In genomic region chr10:22818600-22819238, GRCm38 (mm10) we compare ENCODE assay signal across 12 mouse cellular contexts. TPM values are rescaled to one million over a fixed set of nuclear protein-coding genes. Genes with fewer than 3 reads are reported as not detected.
DNase-seq lines count a peak whose midpoint lies in the region; ATAC-seq and TF ChIP-seq lines count a peak whose summit lies in the region.
"Had no signal": no experiment of that assay in that cellular context is flagged by ENCODE, and none has a peak within 500 bp of the region (broad histone marks: within the 10 kb centered on the region; RNA-seq: fewer than 3 reads in every experiment).

No protein-coding gene starts in this region.

- no peaks in the 10 kb centered on the region for H3K9me3 ChIP-seq in kidney, embryonic 14.5 days (ENCODE audit: control insufficient read depth, low read length)
- no peaks in the 10 kb centered on the region for H3K9me3 ChIP-seq in heart, embryonic 14.5 days (ENCODE audit: control insufficient read depth, low read length)
- H3K9me3 ChIP-seq in liver, embryonic 13.5 days (replicated peaks), result no peaks in the 10 kb centered on the region
- H3K9me3 ChIP-seq: G1E had no signal

- H3K36me3 ChIP-seq in kidney, embryonic 14.5 days (ENCODE audit: control insufficient read depth, insufficient read depth, low read length), result no peaks in the 10 kb centered on the region
- no peaks in the 10 kb centered on the region for H3K36me3 ChIP-seq in heart, embryonic 14.5 days (ENCODE audit: control insufficient read depth, insufficient read depth, low read length)
- no peaks in the 10 kb centered on the region for H3K36me3 ChIP-seq in liver, embryonic 13.5 days
- H3K36me3 ChIP-seq: G1E had no signal

- peak overlapping the region; percentile 98 for H3K27ac ChIP-seq in kidney, embryonic 14.5 days (ENCODE audit: low read depth, low read length)
- peak overlapping the region; percentile 50 to 79 for H3K27ac ChIP-seq in heart, embryonic 14.5 days (replicated peaks in 1 of 2; ENCODE audit: control insufficient read depth in 1 of 2, insufficient read depth in 1 of 2, low read depth in 2 of 2, low read length in 2 of 2)
- H3K27ac ChIP-seq in liver, embryonic 13.5 days, result no peak overlapping the region

- DNase-seq in kidney, adult 9 months, result no peak
- DNase-seq in brain, embryonic 14.5 days (ENCODE audit: low read depth), result peak; percentile 64
- DNase-seq in liver, embryonic 13.5 days, result no peak
- DNase-seq in adrenal gland, postnatal 36 days, result no peak
- DNase-seq in T-cell, adult 2 months (ENCODE audit: low spot score), result no peak
- DNase-seq in layer of hippocampus, postnatal 10 days (ENCODE audit: low spot score in 2 of 2), result no peak
- DNase-seq: adrenal gland, postnatal 25 days; thymus, postnatal 25 days had no signal

- WGBS in kidney, embryonic 14.5 days, result 2% methylated on average over 12 of the region's 12 CpGs
- WGBS in heart, embryonic 14.5 days, result 6% methylated on average over 12 of the region's 12 CpGs
- WGBS in liver, embryonic 13.5 days (ENCODE audit: insufficient replicate concordance), result 2% methylated on average over 12 of the region's 12 CpGs

- peak overlapping the region; percentile 43 for H3K4me2 ChIP-seq in kidney, embryonic 14.5 days (replicated peaks; ENCODE audit: low read depth, low read length)
- H3K4me2 ChIP-seq in heart, embryonic 14.5 days (ENCODE audit: low read length), result peak overlapping the region; percentile 60
- no peak overlapping the region for H3K4me2 ChIP-seq in liver, embryonic 13.5 days

- no peak for TF ChIP-seq CTCF in brain, embryonic 14.5 days (IDR thresholded peaks at IDR 0.05; ENCODE audit: borderline replicate concordance, extremely low read depth, insufficient read depth, insufficient read length)

- peaks cover 23% of the 10 kb centered on the region; the same call in 1 of the 2 replicates for H3K4me1 ChIP-seq in kidney, embryonic 14.5 days (ENCODE audit: control insufficient read depth, insufficient read depth, low read length)
- H3K4me1 ChIP-seq in heart, embryonic 14.5 days (ENCODE audit: control insufficient read depth in 2 of 2, insufficient read depth in 2 of 2, low read length in 2 of 2), result peaks cover 3 to 11% of the 10 kb centered on the region in 2 experiments; a peak in 3 of 4 replicates
- H3K4me1 ChIP-seq in liver, embryonic 13.5 days (replicated peaks), result no peaks in the 10 kb centered on the region

- H3K9ac ChIP-seq in kidney, embryonic 14.5 days (ENCODE audit: low read depth, low read length), result peak overlapping the region; percentile 97
- peak overlapping the region; percentile 73 for H3K9ac ChIP-seq in heart, embryonic 14.5 days (ENCODE audit: low read length)
- peak overlapping the region; percentile 7; the same call in 1 of the 2 replicates for H3K9ac ChIP-seq in liver, embryonic 13.5 days

- 0 out of 2 replicates have a peak, but pooled peaks cover 7% of the 10 kb centered on the region for H3K27me3 ChIP-seq in kidney, embryonic 14.5 days (ENCODE audit: control insufficient read depth, insufficient read depth, low read length)
- peaks cover 77% of the 10 kb centered on the region for H3K27me3 ChIP-seq in heart, embryonic 14.5 days (ENCODE audit: control insufficient read depth, insufficient read depth, low read length)
- H3K27me3 ChIP-seq in liver, embryonic 13.5 days, result peaks cover 96% of the 10 kb centered on the region

- H3K4me3 ChIP-seq in kidney, embryonic 14.5 days (ENCODE audit: low read length), result peak overlapping the region; percentile 76
- peak overlapping the region; percentile 44 to 51 for H3K4me3 ChIP-seq in heart, embryonic 14.5 days (ENCODE audit: control insufficient read depth in 1 of 2, insufficient read depth in 1 of 2, low read depth in 1 of 2, low read length in 2 of 2)
- H3K4me3 ChIP-seq in liver, embryonic 13.5 days (replicated peaks), result peak overlapping the region; percentile 30

- TF ChIP-seq POLR2A in brain, embryonic 14.5 days (IDR thresholded peaks at IDR 0.05; ENCODE audit: borderline replicate concordance, extremely low read depth, insufficient read depth, insufficient read length, poor library complexity, severe bottlenecking), result no peak

- no peak for ATAC-seq in kidney, embryonic 14.5 days (ENCODE audit: low FRiP score, low TSS enrichment)
- ATAC-seq in heart, embryonic 14.5 days (ENCODE audit: insufficient number of reproducible peaks, insufficient read depth, low FRiP score, low read depth), result no peak
- no peak for ATAC-seq in liver, embryonic 13.5 days (ENCODE audit: low read depth)

RNA-seq across cellular contexts. Expression of gene Tcf21, which starts 1.3 kb away (rescaled TPM):
- 331 and 384 TPM in 2 replicates for polyA plus RNA-seq in kidney, embryonic 14.5 days (2014; fragmentation: Nextera tagmentation; extraction: Ambion mirVana)
- polyA plus RNA-seq in brain, embryonic 14.5 days (2012; rRNA removed), result 0.44 and 0.96 TPM in 2 replicates
- polyA plus RNA-seq in heart, embryonic 14.5 days (2014; fragmentation: Nextera tagmentation; extraction: Ambion mirVana), result 65.2 and 71.6 TPM in 2 replicates
- polyA plus RNA-seq in liver, embryonic 13.5 days (2015; fragmentation: Nextera tagmentation; extraction: Ambion mirVana), result 6.2 and 7.2 TPM in 2 replicates
- 10 to 100 TPM in 1 of 2 experiments, 1 to 10 TPM in 1; 8.9 to 13.1 TPM for total RNA-seq in adrenal gland, postnatal 36 days (2021)
- not detected for total RNA-seq in layer of hippocampus, postnatal 10 days (2021)
- total RNA-seq: G1E; left cerebral cortex, postnatal 14 days had no signal
- polyA plus RNA-seq: G1E had no signal

Comparison
In these comparisons a context has a peak if more than half of its experiments do, and no peak if none do; other contexts are left out.
1. H3K9ac ChIP-seq: peak in every context shown above with its lines; median percentile 97 in kidney, embryonic 14.5 days; 73 in heart, embryonic 14.5 days; 7 in liver, embryonic 13.5 days.